Mouse (Mus musculus): ENCODE data around the gene Pik3cd. TPM values are rescaled to one million over a fixed set of nuclear protein-coding genes. Genes with fewer than 3 reads are reported as not detected.

The Pik3cd gene
- total and polyA plus RNA-seq, 3 experiments: 57.0 to 95.0 (median 72.1) TPM

DNA sequence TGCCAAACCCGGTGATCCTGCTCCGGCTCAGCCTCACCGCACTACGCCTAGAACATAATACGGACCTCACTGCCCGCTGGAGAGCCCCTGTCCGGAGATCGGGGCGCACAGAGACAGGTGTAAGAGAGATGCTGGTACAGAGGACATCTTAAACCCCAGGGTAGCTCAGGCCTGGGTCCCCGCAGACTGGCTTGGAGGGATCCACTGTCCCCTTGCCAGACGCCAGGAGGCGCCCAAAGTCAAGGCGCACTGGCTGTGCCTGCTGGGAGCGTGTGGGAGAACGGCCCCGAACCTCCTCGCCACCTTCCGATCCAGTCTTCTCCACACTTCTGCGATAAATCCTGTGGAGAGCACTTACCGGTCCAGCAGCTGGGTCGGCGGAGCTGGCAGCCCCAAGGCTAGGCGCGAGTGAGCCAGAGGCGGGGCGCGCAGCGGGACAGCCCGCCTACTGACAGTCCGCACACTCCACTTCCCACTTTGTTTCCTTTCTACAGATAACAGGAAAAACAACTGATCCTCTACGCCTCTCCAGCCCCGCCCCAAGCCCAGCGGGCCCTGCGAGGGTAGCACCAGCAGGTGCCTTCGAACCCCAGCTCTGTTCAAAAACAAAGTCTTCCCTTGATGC lies 4.1 kb downstream of the Pik3cd start:
- Histone ChIP-seq H3K4me3 (replicated peaks in 1 of 3; ENCODE audit: low read depth in 2 of 3, low read length in 2 of 3, poor library complexity in 1 of 3) (peak overlapping the region; percentile 63 to 92 (median 77)), H3K27ac (ENCODE audit: insufficient read depth, low read depth) (peak overlapping the region; percentile 93), H3K36me3 (replicated peaks in 1 of 2; ENCODE audit: control insufficient read depth in 1 of 2, insufficient read depth in 1 of 2, low read length in 1 of 2) (peaks cover 2 to 18% of the 10 kb centered on the region in 2 experiments), H3K9ac (ENCODE audit: insufficient read depth, low read depth) (peak overlapping the region; percentile 94), H3K79me2 (replicated peaks; ENCODE audit: control insufficient read depth, extremely low read depth, insufficient read depth, poor library complexity, severe bottlenecking) (peaks cover 71% of the 10 kb centered on the region), H3K4me1 (ENCODE audit: control insufficient read depth in 1 of 2, insufficient read depth in 2 of 2) (peaks cover 9 to 38% of the 10 kb centered on the region in 2 experiments), H3K9me3 (replicated peaks; ENCODE audit: low read length) (no peaks in the 10 kb centered on the region), H3K27me3 (replicated peaks) (no peaks in the 10 kb centered on the region), H3K4me2 (ENCODE audit: insufficient read depth, low read depth, poor library complexity, severe bottlenecking) (peak overlapping the region; percentile 92)
- in situ Hi-C loops (cut with MboI; ENCODE audit: low pct_ligation_motif_present, low pct_unique_long_range_greater_than_20kb, low sequenced_read_pairs) (loop anchor here (5.0 kb wide), 1 partner anchor 41 kb away; no protein-coding TSS in a partner anchor), dilution Hi-C loops (cut with MboI; ENCODE audit: extremely low pct_ligation_motif_present, extremely low pct_unique_long_range_greater_than_20kb, low sequenced_read_pairs) (no loop called here)
- peak; percentile 67 for DNase-seq (ENCODE audit: extremely low read depth)
- no peak for TF ChIP-seq MYC (IDR thresholded peaks at IDR 0.05; ENCODE audit: low read depth, low read length)
- no peak for TF ChIP-seq JUN (IDR thresholded peaks at IDR 0.05; ENCODE audit: insufficient read depth, low read depth, low read length)
- no peak for TF ChIP-seq USF2 (conservative IDR thresholded peaks at IDR 0.05; ENCODE audit: low read depth, low read length)
- TF ChIP-seq POLR2A (IDR thresholded peaks at IDR 0.05; ENCODE audit: low read depth, low read length): peak; percentile 49; the same call in 1 of the 2 replicates
- no peak for TF ChIP-seq ZC3H11A (IDR thresholded peaks at IDR 0.05; ENCODE audit: low read depth, low read length)
- TF ChIP-seq MAX (IDR thresholded peaks at IDR 0.05; ENCODE audit: low read length): no peak
- no peak for TF ChIP-seq CHD1 (IDR thresholded peaks at IDR 0.05; ENCODE audit: low read depth, low read length)
- peak; percentile 23; the same call in 1 of the 2 replicates for TF ChIP-seq UBTF (IDR thresholded peaks at IDR 0.05; ENCODE audit: low read depth, low read length)
- no peak for TF ChIP-seq E2F4 (IDR thresholded peaks at IDR 0.05; ENCODE audit: insufficient replicate concordance, low read depth, low read length)
- no peak for TF ChIP-seq PAX5 (IDR thresholded peaks at IDR 0.05; ENCODE audit: low read length)
- peak; percentile 74 for TF ChIP-seq MXI1 (IDR thresholded peaks at IDR 0.05; ENCODE audit: low read depth, low read length)
- TF ChIP-seq MAFK (IDR thresholded peaks at IDR 0.05; ENCODE audit: insufficient replicate concordance, low read length): no peak
- TF ChIP-seq ZMIZ1 (IDR thresholded peaks at IDR 0.05; ENCODE audit: low read depth, low read length): peak; percentile 64; the same call in 1 of the 2 replicates
- TF ChIP-seq GABPA (IDR thresholded peaks at IDR 0.05; ENCODE audit: insufficient replicate concordance, low read depth, low read length): no peak
- TF ChIP-seq SMC3 (IDR thresholded peaks at IDR 0.05; ENCODE audit: low read depth, low read length): peak; percentile 76
- no peak for TF ChIP-seq KAT2A (IDR thresholded peaks at IDR 0.05; ENCODE audit: insufficient replicate concordance, low read length)
- 0 out of 2 replicates have a peak, but pooled peaks have one; percentile 21 for TF ChIP-seq TBP (conservative IDR thresholded peaks at IDR 0.05; ENCODE audit: low read depth, low read length)
- peak; percentile 68 for TF ChIP-seq TCF12 (IDR thresholded peaks at IDR 0.05; ENCODE audit: low read depth, low read length)
- TF ChIP-seq JUND (conservative IDR thresholded peaks at IDR 0.05; ENCODE audit: low read depth, low read length): no peak
- no peak for TF ChIP-seq MAZ (IDR thresholded peaks at IDR 0.05; ENCODE audit: low read depth, low read length)
- TF ChIP-seq IRF4 (IDR thresholded peaks at IDR 0.05; ENCODE audit: low read depth, low read length): peak; percentile 20; the same call in 1 of the 2 replicates
- TF ChIP-seq RCOR1 (conservative IDR thresholded peaks at IDR 0.05; ENCODE audit: low read depth, low read length): no peak
- peak; percentile 56 for TF ChIP-seq RAD21 (IDR thresholded peaks at IDR 0.05; ENCODE audit: low read depth, low read length)
- 0 out of 2 replicates have a peak, but pooled peaks have one; percentile 57 for TF ChIP-seq POLR2AphosphoS2 (IDR thresholded peaks at IDR 0.05; ENCODE audit: low read depth, low read length)
- TF ChIP-seq ELF1 (IDR thresholded peaks at IDR 0.05; ENCODE audit: low read depth, low read length): peak; percentile 57
- TF ChIP-seq MEF2A (IDR thresholded peaks at IDR 0.05; ENCODE audit: borderline replicate concordance, low read depth, low read length): peak; percentile 52; the same call in 1 of the 2 replicates
- no peak for TF ChIP-seq USF1 (IDR thresholded peaks at IDR 0.05; ENCODE audit: low read depth, low read length)
- peak in 1 of 2 experiments; percentile 76; a peak in 2 of 4 replicates for TF ChIP-seq CTCF (conservative IDR thresholded peaks at IDR 0.05 in 1 of 2, IDR thresholded peaks at IDR 0.05 in 1 of 2; ENCODE audit: low read depth in 2 of 2, low read length in 2 of 2)
- TF ChIP-seq SIN3A (IDR thresholded peaks at IDR 0.05; ENCODE audit: low read length): no peak; the same call in 1 of the 2 replicates
- TF ChIP-seq NELFE (IDR thresholded peaks at IDR 0.05; ENCODE audit: low read depth, low read length): peak; percentile 55; the same call in 1 of the 2 replicates
- 0 out of 2 replicates have a peak, but pooled peaks have one; percentile 27 for TF ChIP-seq BHLHE40 (IDR thresholded peaks at IDR 0.05; ENCODE audit: low read depth, low read length)
- no peak; the same call in 1 of the 2 replicates for TF ChIP-seq ETS1 (conservative IDR thresholded peaks at IDR 0.05; ENCODE audit: low read depth, low read length)
- TF ChIP-seq NRF1 (IDR thresholded peaks at IDR 0.05; ENCODE audit: low read depth, low read length): no peak
- no peak for TF ChIP-seq ZNF384 (IDR thresholded peaks at IDR 0.05; ENCODE audit: low read depth, low read length)
- TF ChIP-seq CHD2 (IDR thresholded peaks at IDR 0.05; ENCODE audit: low read length): no peak
- TF ChIP-seq ZKSCAN1 (IDR thresholded peaks at IDR 0.05; ENCODE audit: borderline replicate concordance, low read depth, low read length): no peak
- TF ChIP-seq HCFC1 (IDR thresholded peaks at IDR 0.05; ENCODE audit: low read depth, low read length): peak; percentile 36; the same call in 1 of the 2 replicates
- TF ChIP-seq EP300 (IDR thresholded peaks at IDR 0.05; ENCODE audit: low read length): no peak
